Mouse (Mus musculus) G1E (cell line): Measurements from ENCODE around the gene Bbof1.

Experiments used
- CTCF ChIP-seq: IDR thresholded peaks from 2 replicates; pipeline ENCODE4 v1.5.1; 2012; ENCODE audit warnings: low read depth, low read length, inconsistent platforms, mixed read lengths
- GATA1 ChIP-seq: IDR thresholded peaks from 2 replicates; pipeline ENCODE4 v1.6.1; 2012; ENCODE audit warnings: borderline replicate concordance, low read length, inconsistent platforms, mixed read lengths
- GATA2 ChIP-seq: IDR thresholded peaks from 2 replicates; pipeline ENCODE4 v1.6.1; 2012; ENCODE audit warnings: low read depth, low read length, inconsistent platforms, borderline replicate concordance
- TAL1 ChIP-seq: conservative IDR thresholded peaks from 2 replicates; pipeline ENCODE4 v1.6.1; 2012; ENCODE audit warnings: low read depth, low read length, inconsistent platforms, mixed read lengths

DNA sequence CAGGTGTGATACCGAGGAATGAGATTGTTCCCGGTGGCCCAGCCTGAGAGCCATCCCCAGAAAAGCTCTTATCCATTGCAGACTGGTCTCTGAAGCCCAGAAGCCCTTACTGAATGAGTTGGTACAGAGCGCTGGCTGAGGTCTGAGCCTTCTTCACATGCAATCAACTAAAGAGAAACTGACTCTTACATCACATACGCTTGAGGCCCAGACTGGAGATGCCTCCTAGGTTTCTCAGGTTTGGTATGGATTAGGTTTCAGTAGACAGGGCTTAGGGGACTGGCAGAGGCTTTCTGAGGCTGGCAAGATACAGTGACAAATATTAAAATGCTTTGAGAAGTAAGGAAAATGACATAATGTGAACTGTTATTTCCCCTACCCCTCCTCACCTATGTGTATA lies 23.5 kb upstream of the Bbof1 start:
- TF ChIP-seq GATA1 (no peak), CTCF (no peak), GATA2 (no peak), TAL1 (no peak)
